Mouse (Mus musculus) heart, embryonic 11.5 days (tissue): ENCODE results near the gene Lrrc74b. TPM values are rescaled to one million over a fixed set of nuclear protein-coding genes. Genes with fewer than 3 reads are reported as not detected.

Experiments used
- ATAC-seq: fragments of 200-750 bp; cut with Nextera tagmentation; replicated peaks from 2 replicates; pipeline ENCODE4 v1.8.0; 2017; ENCODE audit warnings: moderate library complexity; ENCODE audit not compliant: insufficient number of reproducible peaks, low FRiP score, low TSS enrichment
- H3K27ac ChIP-seq: fragments of 300-500 bp; sonication (generic); 2 replicates; pipeline ENCODE4 v1.5.1; 2014; ENCODE audit warnings: mild to moderate bottlenecking, low read depth, low read length
- H3K27me3 ChIP-seq: fragments of 300-500 bp; sonication (generic); 2 replicates; pipeline ENCODE4 v1.6.1; 2014; ENCODE audit warnings: mild to moderate bottlenecking, low read length, mixed read lengths; ENCODE audit not compliant: control insufficient read depth, insufficient read depth
- H3K36me3 ChIP-seq: fragments of 300-500 bp; sonication (generic); 2 replicates; pipeline ENCODE4 v1.6.1; 2014; ENCODE audit warnings: mild to moderate bottlenecking, low read length, moderate library complexity, mixed read lengths; ENCODE audit not compliant: control insufficient read depth, insufficient read depth
- H3K4me1 ChIP-seq: fragments of 300-500 bp; sonication (generic); 2 replicates; pipeline ENCODE4 v1.6.1; 2014; ENCODE audit warnings: low read length; ENCODE audit not compliant: control insufficient read depth, insufficient read depth
- H3K4me2 ChIP-seq: fragments of 300-500 bp; sonication (generic); 2 replicates; pipeline ENCODE4 v1.6.1; 2014; ENCODE audit warnings: mild to moderate bottlenecking, moderate library complexity
- H3K4me3 ChIP-seq: fragments of 300-500 bp; sonication (generic); 2 replicates; pipeline ENCODE4 v1.5.1; 2014; ENCODE audit warnings: low read depth, low read length
- H3K9ac ChIP-seq: fragments of 300-500 bp; sonication (generic); 2 replicates; pipeline ENCODE4 v1.6.1; 2014; ENCODE audit warnings: mild to moderate bottlenecking, low read depth, low read length, moderate library complexity
- H3K9me3 ChIP-seq: fragments of 300-500 bp; sonication (generic); replicated peaks from 2 replicates; pipeline ENCODE4 v1.6.1; 2016; ENCODE audit warnings: low read length; ENCODE audit not compliant: control insufficient read depth
- WGBS: fragments of 180-500 bp; shearing (Covaris S2); extraction: QIAGEN DNeasy Blood & Tissue Kit; methylation state at CpG from one replicate; pipeline ENCODE4 v1.1.7; 2014; ENCODE audit not compliant: insufficient replicate concordance; 5-methylcytosine and 5-hydroxymethylcytosine counted together
- polyA plus RNA-seq: library from polyadenylated mRNA; unstranded; fragments of >200 nt; fragmentation: Nextera tagmentation; extraction: Ambion mirVana; gene quantifications from 2 replicates; pipeline ENCODE4 v1.2.1, GENCODE M21; 2014

The Lrrc74b gene
- polyA plus RNA-seq, 1 experiment from 2014 or later: not detected

- ATAC-seq: no peak
- no peaks in the 10 kb centered on the region for H3K9me3 ChIP-seq
- no peaks in the 10 kb centered on the region for H3K27me3 ChIP-seq
- no peak overlapping the region for H3K4me2 ChIP-seq
- no peak overlapping the region for H3K4me3 ChIP-seq
- no peak overlapping the region for H3K27ac ChIP-seq
- peaks cover 16% of the 10 kb centered on the region for H3K4me1 ChIP-seq
- no peak overlapping the region for H3K9ac ChIP-seq
- peaks cover 7% of the 10 kb centered on the region; the same call in 1 of the 2 replicates for H3K36me3 ChIP-seq
- 55% methylated on average over 14 of the region's 14 CpGs for WGBS
Measured at GRCm38 (mm10) chr16:17532676-17533329, 28.2 kb downstream of the Lrrc74b start.

DNA sequence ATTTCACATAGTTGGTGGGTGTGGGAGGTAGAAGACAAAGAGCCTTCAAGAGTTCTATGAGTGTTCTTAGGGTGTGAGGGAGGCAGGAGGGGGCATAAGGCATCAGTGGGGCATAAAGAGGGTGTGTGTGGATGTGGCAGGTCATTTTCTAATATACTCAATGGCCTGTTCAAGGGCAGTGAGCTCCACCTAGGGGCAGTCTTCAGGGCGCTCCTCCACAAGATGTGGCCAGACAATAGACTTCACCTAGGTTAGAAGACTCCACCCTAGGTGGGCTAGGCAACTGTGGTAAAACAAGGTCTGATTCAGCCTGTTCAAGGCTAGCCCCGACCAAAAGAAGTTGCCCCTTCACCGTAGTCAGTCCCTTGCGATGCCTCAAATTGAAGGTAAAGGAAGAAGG is 28.8 kb downstream of the Lrrc74b start:
- WGBS: 44% methylated on average over 4 of the region's 4 CpGs
- H3K9ac ChIP-seq: no peak overlapping the region
- no peak for ATAC-seq
- no peak overlapping the region for H3K4me2 ChIP-seq
- H3K27me3 ChIP-seq: no peaks in the 10 kb centered on the region
- H3K9me3 ChIP-seq: no peaks in the 10 kb centered on the region
- no peak overlapping the region for H3K27ac ChIP-seq
- peaks cover 11% of the 10 kb centered on the region for H3K36me3 ChIP-seq
- peaks cover 16% of the 10 kb centered on the region for H3K4me1 ChIP-seq
- no peak overlapping the region for H3K4me3 ChIP-seq

- Histone ChIP-seq H3K4me1 (peaks cover 16% of the 10 kb centered on the region), H3K9ac (peak within 1 kb of the TSS; percentile 83), H3K27me3 (no peaks in the 10 kb centered on the region), H3K36me3 (peaks cover 17% of the 10 kb centered on the region), H3K27ac (peak within 1 kb of the TSS; percentile 92), H3K4me3 (peak within 1 kb of the TSS; percentile 64), H3K9me3 (no peaks in the 10 kb centered on the region), H3K4me2 (peak within 1 kb of the TSS; percentile 91)
- peak; percentile 92 for ATAC-seq
- under 1% methylated on average over 67 of the region's 67 CpGs for WGBS
Measured at GRCm38 (mm10) chr16:17530640-17531288, 30.3 kb downstream of the Lrrc74b start, which contains the start of gene Thap7. TSS of gene Thap7 (minus strand) at chr16:17531136.

DNA sequence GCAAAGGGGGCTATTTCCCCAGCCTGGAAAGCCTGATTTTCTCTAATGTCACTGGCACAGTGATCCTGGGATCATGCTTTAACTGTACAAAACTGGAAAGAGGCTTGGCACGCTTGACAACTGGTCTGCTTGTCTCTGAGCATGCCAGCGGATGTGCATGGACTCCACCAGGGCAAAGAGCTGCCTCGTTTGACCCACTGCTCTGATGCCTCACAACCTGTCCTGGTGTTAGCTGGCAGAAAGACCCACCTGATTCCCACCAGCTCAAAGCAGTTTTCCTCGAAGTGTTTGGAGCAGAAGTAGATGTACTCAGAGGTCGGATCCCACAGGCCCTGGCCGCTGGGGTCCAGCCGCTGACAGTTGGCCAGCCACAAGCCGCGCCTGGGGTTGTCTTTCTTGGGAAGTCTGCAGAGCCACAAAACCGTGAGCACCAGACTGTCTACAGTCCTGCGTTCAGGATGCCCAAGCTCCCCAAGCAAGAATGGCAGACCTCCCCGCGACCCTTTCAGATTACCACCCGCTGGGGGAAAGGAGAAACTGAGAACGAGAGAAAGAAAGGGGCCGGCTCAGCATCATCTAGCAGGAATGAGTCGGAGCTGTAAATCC is 31.0 kb downstream of the Lrrc74b start:
- 16% methylated on average over 17 of the region's 17 CpGs for WGBS
- 0 out of 2 replicates have a peak, but pooled peaks have one; percentile 7 for ATAC-seq
- Histone ChIP-seq H3K9me3 (no peaks in the 10 kb centered on the region), H3K27ac (peak overlapping the region; percentile 92), H3K4me2 (peak overlapping the region; percentile 91), H3K36me3 (peaks cover 23% of the 10 kb centered on the region), H3K27me3 (no peaks in the 10 kb centered on the region), H3K9ac (peak overlapping the region; percentile 83), H3K4me1 (peaks cover 16% of the 10 kb centered on the region), H3K4me3 (peak overlapping the region; percentile 64)

- H3K36me3 ChIP-seq: peaks cover 33% of the 10 kb centered on the region
- no peaks in the 10 kb centered on the region for H3K27me3 ChIP-seq
- no peak overlapping the region for H3K9ac ChIP-seq
- no peak for ATAC-seq
- no peak overlapping the region for H3K4me3 ChIP-seq
- H3K9me3 ChIP-seq: no peaks in the 10 kb centered on the region
- peaks cover 16% of the 10 kb centered on the region for H3K4me1 ChIP-seq
- H3K27ac ChIP-seq: no peak overlapping the region
- no peak overlapping the region for H3K4me2 ChIP-seq
- 83% methylated on average over 13 of the region's 13 CpGs for whole genome bisulfite sequencing
Measured at GRCm38 (mm10) chr16:17528276-17528675, 32.8 kb downstream of the Lrrc74b start.

- ATAC-seq: no peak
- H3K9me3 ChIP-seq: no peaks in the 10 kb centered on the region
- no peak overlapping the region for H3K9ac ChIP-seq
- H3K27ac ChIP-seq: no peak overlapping the region
- H3K4me3 ChIP-seq: no peak overlapping the region
- no peak overlapping the region for H3K4me2 ChIP-seq
- H3K36me3 ChIP-seq: peaks cover 33% of the 10 kb centered on the region
- peaks cover 16% of the 10 kb centered on the region for H3K4me1 ChIP-seq
- H3K27me3 ChIP-seq: no peaks in the 10 kb centered on the region
Measured at GRCm38 (mm10) chr16:17527606-17528005, 33.4 kb downstream of the Lrrc74b start.

DNA sequence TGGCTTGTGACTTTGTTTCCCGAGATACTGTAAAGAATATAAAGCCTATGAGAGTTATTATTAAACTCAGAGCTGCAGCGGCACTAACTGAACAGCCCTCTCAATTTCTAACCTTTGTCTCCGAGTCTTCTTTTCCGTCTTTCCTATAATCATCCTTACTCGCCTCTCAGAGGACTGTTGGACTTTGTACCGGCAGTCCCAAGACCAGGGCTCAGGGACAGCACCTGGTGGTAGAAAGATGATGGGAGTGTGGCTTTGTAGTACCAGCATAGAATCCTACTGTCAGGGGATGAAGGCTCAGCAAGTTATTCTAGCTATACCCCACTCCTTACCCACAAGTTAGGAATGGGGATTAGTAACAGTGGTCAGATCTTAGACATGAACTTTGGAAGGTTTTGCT is 34.8 kb downstream of the Lrrc74b start:
- Histone ChIP-seq H3K4me2 (no peak overlapping the region), H3K27me3 (no peaks in the 10 kb centered on the region), H3K4me1 (peaks cover 10% of the 10 kb centered on the region), H3K4me3 (no peak overlapping the region), H3K9ac (no peak overlapping the region), H3K9me3 (no peaks in the 10 kb centered on the region), H3K27ac (no peak overlapping the region), H3K36me3 (peaks cover 45% of the 10 kb centered on the region)
- no peak for ATAC-seq
- 87% methylated on average over 6 of the region's 6 CpGs for WGBS

DNA sequence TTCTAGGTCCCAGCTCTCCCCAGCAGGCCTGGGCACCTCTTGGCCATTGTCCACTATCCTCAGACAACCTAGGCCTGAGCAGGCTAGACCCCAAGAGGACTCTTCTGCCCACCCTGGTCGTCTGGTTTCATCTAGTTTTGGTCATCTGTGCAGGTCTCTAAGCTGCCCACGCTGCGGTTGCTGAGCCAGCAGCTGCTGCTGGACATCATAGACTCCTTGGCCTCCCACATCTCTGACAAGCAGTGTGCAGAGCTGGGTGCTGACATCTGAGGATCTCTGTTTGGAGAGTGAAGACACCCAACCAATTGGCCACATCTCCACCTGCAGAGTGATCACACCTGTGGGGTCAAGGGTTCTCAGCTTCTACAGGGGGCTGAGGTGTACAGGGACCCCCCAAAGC is 35.5 kb downstream of the Lrrc74b start:
- no peak overlapping the region for H3K9ac ChIP-seq
- H3K4me1 ChIP-seq: peaks cover 10% of the 10 kb centered on the region
- no peak overlapping the region for H3K27ac ChIP-seq
- no peaks in the 10 kb centered on the region for H3K9me3 ChIP-seq
- H3K4me2 ChIP-seq: no peak overlapping the region
- no peak for ATAC-seq
- peaks cover 48% of the 10 kb centered on the region for H3K36me3 ChIP-seq
- WGBS: 81% methylated on average over 3 of the region's 3 CpGs
- H3K4me3 ChIP-seq: no peak overlapping the region
- no peaks in the 10 kb centered on the region for H3K27me3 ChIP-seq
